Mouse (Mus musculus) CH12.LX (cell line): ENCODE data around the gene Lpin2.

Experiments
- CTCF ChIP-seq, 2 experiments: IDR thresholded peaks in 1 of 2; conservative IDR thresholded peaks in 1 of 2; 2 replicates each; pipeline ENCODE4 v1.5.1; 2011 to 2012; ENCODE audit warnings: low read depth in 2 of 2, low read length in 2 of 2, improper control_type of control experiment in 1 of 2, inconsistent platforms in 1 of 2, mild to moderate bottlenecking in 1 of 2, moderate library complexity in 1 of 2
- EP300 ChIP-seq: IDR thresholded peaks from 2 replicates; pipeline ENCODE4 v1.6.1; 2011; ENCODE audit warnings: low read length, improper control_type of control experiment
- ETS1 ChIP-seq: conservative IDR thresholded peaks from 2 replicates; pipeline ENCODE4 v1.6.1; 2012; ENCODE audit warnings: low read depth, mild to moderate bottlenecking, inconsistent platforms, low read length, improper control_type of control experiment, moderate library complexity
- GABPA ChIP-seq: IDR thresholded peaks from 2 replicates; pipeline ENCODE4 v1.6.1; 2012; ENCODE audit warnings: low read depth, low read length, improper control_type of control experiment, inconsistent platforms; ENCODE audit not compliant: insufficient replicate concordance
- MAFK ChIP-seq: IDR thresholded peaks from 2 replicates; pipeline ENCODE4 v1.6.1; 2011; ENCODE audit warnings: low read length, improper control_type of control experiment; ENCODE audit not compliant: insufficient replicate concordance
- MYC ChIP-seq: IDR thresholded peaks from 2 replicates; pipeline ENCODE4 v1.6.1; 2011; ENCODE audit warnings: low read depth, mild to moderate bottlenecking, improper control_type of control experiment, low read length
- NRF1 ChIP-seq: IDR thresholded peaks from 2 replicates; pipeline ENCODE4 v1.6.1; 2014; ENCODE audit warnings: low read depth, mild to moderate bottlenecking, inconsistent platforms, low read length, improper control_type of control experiment, moderate library complexity
- POLR2A ChIP-seq: IDR thresholded peaks from 2 replicates; pipeline ENCODE4 v1.6.1; 2011; ENCODE audit warnings: low read depth, mild to moderate bottlenecking, improper control_type of control experiment, low read length
- RAD21 ChIP-seq: IDR thresholded peaks from 2 replicates; pipeline ENCODE4 v1.6.1; 2011; ENCODE audit warnings: low read depth, mild to moderate bottlenecking, low read length, improper control_type of control experiment, moderate library complexity
- UBTF ChIP-seq: IDR thresholded peaks from 2 replicates; pipeline ENCODE4 v1.6.1; 2012; ENCODE audit warnings: low read depth, mild to moderate bottlenecking, inconsistent platforms, low read length, improper control_type of control experiment, moderate library complexity
- ZMIZ1 ChIP-seq: IDR thresholded peaks from 2 replicates; pipeline ENCODE4 v1.6.1; 2012; ENCODE audit warnings: low read depth, mild to moderate bottlenecking, inconsistent platforms, low read length, improper control_type of control experiment

DNA sequence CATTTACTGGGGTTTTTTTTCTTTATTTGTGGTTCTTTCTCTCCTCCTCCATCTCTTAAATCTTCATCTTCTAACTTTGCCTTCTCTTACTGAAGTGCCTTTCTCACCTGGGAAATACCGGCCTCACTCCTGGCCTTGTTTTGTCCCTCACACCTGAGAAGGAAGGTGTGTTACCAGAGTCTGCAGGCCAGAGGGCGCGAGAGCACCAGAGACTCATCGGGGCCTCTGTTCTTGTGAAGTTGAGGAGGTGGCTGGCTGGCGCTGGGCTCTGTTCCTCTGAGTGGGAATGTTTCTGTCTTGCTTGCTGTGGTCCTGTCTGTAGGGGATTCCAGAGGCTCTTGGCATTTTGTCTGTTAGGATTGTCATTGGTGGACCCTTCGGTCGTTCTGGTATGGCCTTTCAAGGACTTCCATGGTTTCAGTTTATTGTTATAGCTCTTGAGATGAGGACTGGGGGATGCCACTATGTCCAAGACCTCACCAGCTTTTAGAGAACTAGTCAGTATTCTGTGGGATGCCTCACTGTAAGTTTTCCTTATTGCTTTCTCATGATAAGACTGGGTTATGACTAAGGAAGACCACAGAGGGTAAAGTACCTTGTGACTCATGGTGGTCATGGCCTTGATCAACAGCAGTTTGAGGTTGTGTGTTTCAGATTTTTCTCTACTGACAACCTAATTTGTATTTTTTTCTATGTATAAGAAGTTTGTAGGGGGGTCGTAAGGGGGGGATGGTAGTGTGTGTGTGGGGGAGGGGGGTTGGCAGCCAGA is 9.5 kb downstream of the Lpin2 start:
- TF ChIP-seq POLR2A (no peak), ZMIZ1 (no peak), MAFK (no peak), CTCF (conservative IDR thresholded peaks at IDR 0.05 in 1 of 2, IDR thresholded peaks at IDR 0.05 in 1 of 2; ENCODE audit: low read depth in 2 of 2, low read length in 2 of 2) (peak in 1 of 2 experiments; percentile 44; a peak in 2 of 4 replicates), UBTF (no peak), GABPA (no peak), EP300 (peak; percentile 55; the same call in 1 of the 2 replicates), MYC (no peak), RAD21 (peak; percentile 16), ETS1 (peak; percentile 74), NRF1 (no peak)
